In genomic region chr11:114071998-114072397, GRCm38 (mm10) we compare ENCODE assay signal across 7 mouse cellular contexts. TPM values are rescaled to one million over a fixed set of nuclear protein-coding genes. Genes with fewer than 3 reads are reported as not detected.
DNase-seq lines count a peak whose midpoint lies in the region; TF ChIP-seq lines count a peak whose summit lies in the region.

No protein-coding gene starts in this region.

- no peaks in the 10 kb centered on the region for H3K27me3 ChIP-seq in liver, adult 2 months (ENCODE audit: control insufficient read depth, insufficient read depth, low read length)
- 0 out of 2 replicates have a peak, but pooled peaks cover 2% of the 10 kb centered on the region for H3K27me3 ChIP-seq in splenic B cell, adult 2 months (ENCODE audit: control insufficient read depth, insufficient read depth, low read length, poor library complexity, severe bottlenecking)

- peak; percentile 35 for DNase-seq in layer of hippocampus, adult 11-12 months (ENCODE audit: low spot score)
- no peak for DNase-seq in layer of hippocampus, postnatal 14 days (ENCODE audit: low spot score in 2 of 2)
- DNase-seq in WW6 (ENCODE audit: low read depth, low spot score): peak; percentile 58
- DNase-seq in embryo, embryonic 10.5 days (ENCODE audit: low spot score): peak; percentile 80
- DNase-seq in liver, adult 2 months (ENCODE audit: extremely low read depth, low read depth, low spot score): peak; percentile 8
- peak; percentile 63 for DNase-seq in splenic B cell, adult 2 months (ENCODE audit: low read depth, low spot score)
- DNase-seq in c-Kit-positive CD71-positive TER-119-positive erythroid progenitor cells, embryonic 14.5 days (ENCODE audit: low spot score): no peak

- no peaks in the 10 kb centered on the region for H3K36me3 ChIP-seq in liver, adult 2 months (ENCODE audit: control insufficient read depth, insufficient read depth, low read length)
- no peaks in the 10 kb centered on the region for H3K36me3 ChIP-seq in splenic B cell, adult 2 months (ENCODE audit: control insufficient read depth, insufficient read depth, low read length, poor library complexity, severe bottlenecking)

- H3K27ac ChIP-seq in liver, adult 2 months (replicated peaks; ENCODE audit: insufficient read depth, low read depth, low read length): no peak overlapping the region

- WGBS in liver, adult 2 months: 23% methylated on average over 8 of the region's 8 CpGs

- no peak overlapping the region for H3K4me3 ChIP-seq in liver, adult 2 months (ENCODE audit: insufficient read depth, low read depth, low read length)

- peak; percentile 68 for TF ChIP-seq CTCF in liver, adult 2 months (IDR thresholded peaks at IDR 0.05; ENCODE audit: low read depth, low read length)

- TF ChIP-seq POLR2A in liver, adult 2 months (IDR thresholded peaks at IDR 0.05; ENCODE audit: extremely low read depth, insufficient read depth, low read length): no peak

- H3K9ac ChIP-seq in liver, adult 2 months (ENCODE audit: low read depth, low read length): no peak overlapping the region

- peaks cover 1% of the 10 kb centered on the region; the same call in 1 of the 2 replicates for H3K4me1 ChIP-seq in liver, adult 2 months (ENCODE audit: control insufficient read depth, insufficient read depth, low read length)

- no peaks in the 10 kb centered on the region for H3K79me2 ChIP-seq in liver, adult 2 months (ENCODE audit: control insufficient read depth, insufficient read depth, low read length)

RNA-seq across cellular contexts. Expression of gene Sdk2, which starts 5.2 kb away (rescaled TPM):
- 10 to 100 TPM; 26.2 to 33.6 TPM for total RNA-seq in layer of hippocampus, postnatal 14 days (2021)
- total RNA-seq in liver, adult 2 months (2014; rRNA removed): 0.28 and 0.40 TPM in 2 replicates
- polyA plus RNA-seq in liver, adult 2 months (2012; rRNA removed): 0.06 and 0.07 TPM in 2 replicates

Comparison
In these comparisons a context has a peak if more than half of its experiments do, and no peak if none do; other contexts are left out.
1. DNase-seq: peak in layer of hippocampus, adult 11-12 months (single experiment), WW6 (single experiment), embryo, embryonic 10.5 days (single experiment), liver, adult 2 months (single experiment) and splenic B cell, adult 2 months (single experiment); none in layer of hippocampus, postnatal 14 days (0 of 2) and c-Kit-positive CD71-positive TER-119-positive erythroid progenitor cells, embryonic 14.5 days (single experiment).
2. RNA of gene Sdk2, which starts 5.2 kb away (total RNA-seq): 26.2 to 33.6 TPM in layer of hippocampus, postnatal 14 days; 0.28 to 0.40 TPM in liver, adult 2 months; every median in the first group is over 10 times any median in the second.